Mouse (Mus musculus) neural tube, embryonic 14.5 days (tissue): ENCODE results near the gene Insyn1. TPM values are rescaled to one million over a fixed set of nuclear protein-coding genes. Genes with fewer than 3 reads are reported as not detected.

ENCODE experiments used
- ATAC-seq: fragments of 200-750 bp; cut with Nextera tagmentation; 2 replicates; pipeline ENCODE4 v1.8.0; 2017; ENCODE audit warnings: low read depth, mild to moderate bottlenecking, moderate TSS enrichment, moderate library complexity
- H3K27ac ChIP-seq: fragments of 300-500 bp; sonication (generic); 2 replicates; pipeline ENCODE4 v1.5.1; 2014; ENCODE audit warnings: low read depth, mild to moderate bottlenecking, control low read depth, low read length, moderate library complexity, mixed read lengths
- H3K27me3 ChIP-seq: fragments of 300-500 bp; sonication (generic); 2 replicates; pipeline ENCODE4 v1.6.1; 2014; ENCODE audit warnings: low read length; ENCODE audit not compliant: control insufficient read depth, insufficient read depth
- H3K36me3 ChIP-seq: fragments of 300-500 bp; sonication (generic); 2 replicates; pipeline ENCODE4 v1.6.1; 2014; ENCODE audit warnings: low read length, mixed read lengths; ENCODE audit not compliant: control insufficient read depth, insufficient read depth
- H3K4me1 ChIP-seq: fragments of 300-500 bp; sonication (generic); 2 replicates; pipeline ENCODE4 v1.6.1; 2014; ENCODE audit warnings: low read length; ENCODE audit not compliant: control insufficient read depth, insufficient read depth
- H3K4me2 ChIP-seq: fragments of 300-500 bp; sonication (generic); 2 replicates; pipeline ENCODE4 v1.6.1; 2014; ENCODE audit warnings: mild to moderate bottlenecking, low read depth, low read length, control low read depth
- H3K4me3 ChIP-seq: fragments of 300-500 bp; sonication (generic); 2 replicates; pipeline ENCODE4 v1.5.1; 2014; ENCODE audit warnings: low read depth, low read length, control low read depth, mixed read lengths
- H3K9ac ChIP-seq: fragments of 300-500 bp; sonication (generic); replicated peaks from 2 replicates; pipeline ENCODE4 v1.6.1; 2014; ENCODE audit warnings: low read depth, mild to moderate bottlenecking, control low read depth, low read length, mixed read lengths
- H3K9me3 ChIP-seq: fragments of 300-500 bp; sonication (generic); 2 replicates; pipeline ENCODE4 v1.6.1; 2016; ENCODE audit warnings: low read length; ENCODE audit not compliant: control insufficient read depth
- WGBS: fragments of 180-500 bp; shearing (Covaris S2); extraction: QIAGEN DNeasy Blood & Tissue Kit; methylation state at CpG from one replicate; pipeline ENCODE4 v1.1.7; 2014; 5-methylcytosine and 5-hydroxymethylcytosine counted together
- polyA plus RNA-seq: library from polyadenylated mRNA; unstranded; fragments of >200 nt; fragmentation: Nextera tagmentation; extraction: Ambion mirVana; gene quantifications from 2 replicates; pipeline ENCODE4 v1.2.1, GENCODE M21; 2014

Gene Insyn1
- polyA plus RNA-seq, 1 experiment from 2014 or later = 12.8 TPM

DNA sequence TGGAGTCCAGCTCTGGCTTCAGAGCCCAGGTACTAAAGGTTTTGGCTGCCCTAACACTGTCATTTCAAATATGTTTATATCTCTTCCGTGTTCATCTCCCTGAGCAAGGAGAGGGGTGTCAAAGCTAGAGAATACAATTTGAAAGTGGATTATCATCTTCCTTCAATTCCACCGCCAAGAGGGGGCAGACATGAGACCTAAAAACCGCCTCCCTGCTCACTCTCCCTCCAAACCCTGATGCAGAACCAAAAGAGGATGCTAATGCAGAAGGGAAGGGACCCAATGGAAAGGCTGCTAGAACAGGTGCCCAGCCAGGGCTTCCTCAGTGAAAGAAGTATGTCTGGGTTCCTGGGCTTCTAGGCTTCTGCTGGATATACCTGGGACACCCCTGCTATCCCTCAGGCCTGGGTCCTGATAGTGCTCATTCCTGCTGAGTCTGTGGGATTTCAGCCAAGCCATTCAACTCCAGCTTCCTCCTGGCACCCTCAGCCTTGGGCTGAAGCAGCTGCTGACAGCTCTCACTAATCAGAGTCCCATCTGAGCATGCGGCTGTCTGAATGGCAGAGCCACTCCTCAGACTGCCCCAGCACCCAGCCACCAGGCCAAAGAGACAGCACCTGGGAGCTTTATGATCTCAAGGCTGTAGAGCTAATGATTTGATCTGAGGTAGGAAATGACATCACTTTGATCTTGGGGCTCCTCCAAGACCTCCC is 8.2 kb downstream of the Insyn1 start:
- Histone ChIP-seq H3K27ac (no peak overlapping the region), H3K36me3 (no peaks in the 10 kb centered on the region), H3K9me3 (no peaks in the 10 kb centered on the region), H3K4me3 (no peak overlapping the region), H3K4me1 (0 out of 2 replicates have a peak, but pooled peaks cover 5% of the 10 kb centered on the region), H3K4me2 (no peak overlapping the region), H3K27me3 (no peaks in the 10 kb centered on the region), H3K9ac (no peak overlapping the region)
- ATAC-seq = no peak
- 15% methylated on average over 4 of the region's 4 CpGs for WGBS

- no peak for ATAC-seq
- Histone ChIP-seq H3K27ac (no peak overlapping the region), H3K4me1 (no peaks in the 10 kb centered on the region), H3K27me3 (no peaks in the 10 kb centered on the region), H3K36me3 (no peaks in the 10 kb centered on the region), H3K4me2 (no peak overlapping the region), H3K9ac (no peak overlapping the region), H3K4me3 (no peak overlapping the region), H3K9me3 (no peaks in the 10 kb centered on the region)
- 15% methylated on average over 4 of the region's 4 CpGs for WGBS
Measured at GRCm38 (mm10) chr9:58497942-58498341, 9.5 kb downstream of the Insyn1 start.

GRCm38 (mm10) chr9:58500946-58501345 is 12.5 kb downstream of the Insyn1 start:
- no peak overlapping the region for H3K9ac ChIP-seq
- H3K27me3 ChIP-seq = no peaks in the 10 kb centered on the region
- H3K27ac ChIP-seq = no peak overlapping the region
- no peaks in the 10 kb centered on the region for H3K4me1 ChIP-seq
- no peak for ATAC-seq
- WGBS = 94% methylated on average over 5 of the region's 5 CpGs
- H3K36me3 ChIP-seq = no peaks in the 10 kb centered on the region
- no peaks in the 10 kb centered on the region for H3K9me3 ChIP-seq
- no peak overlapping the region for H3K4me2 ChIP-seq
- H3K4me3 ChIP-seq = no peak overlapping the region

DNA sequence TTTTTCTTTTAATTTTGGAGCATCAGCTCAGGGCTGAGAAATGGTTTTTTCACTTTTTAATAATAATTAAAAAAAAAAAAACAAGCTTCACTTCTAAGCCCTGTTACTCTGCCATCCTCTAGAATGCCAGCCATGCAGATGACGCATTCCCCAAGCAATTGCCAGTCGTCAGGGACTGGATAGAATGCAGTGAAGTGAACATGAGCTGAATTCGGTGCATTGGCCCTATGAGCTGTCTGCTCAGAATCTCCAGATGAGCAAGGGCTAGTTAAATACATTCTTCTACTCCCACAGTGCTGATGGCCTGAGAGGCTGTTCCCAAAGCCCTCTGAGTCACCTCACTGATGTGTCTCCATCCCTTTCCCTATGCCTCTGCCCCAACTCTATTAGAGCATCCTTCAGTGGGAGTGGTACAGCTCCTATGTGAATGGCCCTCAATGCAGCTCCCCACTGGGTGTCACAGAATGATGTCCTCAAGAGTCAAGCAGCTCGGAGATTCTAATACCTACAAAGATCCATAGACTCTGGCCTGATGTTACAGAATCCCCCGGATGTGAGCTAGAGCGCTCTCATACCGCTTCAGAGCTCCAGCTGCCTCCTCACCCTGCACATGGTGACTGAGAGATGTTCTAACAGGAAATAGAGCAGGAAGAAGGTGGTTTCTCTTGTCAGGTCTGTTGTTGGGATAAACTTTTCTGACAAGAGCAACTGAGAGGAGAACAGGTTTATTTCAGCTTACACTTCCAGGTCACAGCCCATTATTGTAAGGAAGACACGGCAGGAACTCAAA is 19.0 kb downstream of the Insyn1 start:
- 79% methylated on average over 8 of the region's 8 CpGs for WGBS
- no peak overlapping the region for H3K4me3 ChIP-seq

GRCm38 (mm10) chr9:58510452-58510851 is 22.0 kb downstream of the Insyn1 start:
- Histone ChIP-seq H3K27me3 (no peaks in the 10 kb centered on the region), H3K9me3 (no peaks in the 10 kb centered on the region), H3K9ac (no peak overlapping the region), H3K4me1 (no peaks in the 10 kb centered on the region), H3K4me2 (no peak overlapping the region), H3K27ac (no peak overlapping the region), H3K4me3 (no peak overlapping the region), H3K36me3 (no peaks in the 10 kb centered on the region)
- 93% methylated on average over 5 of the region's 5 CpGs for WGBS
- no peak for ATAC-seq

More for the DNA sequence above, 19.0 kb downstream of the Insyn1 start:
- Histone ChIP-seq H3K4me1 (no peaks in the 10 kb centered on the region), H3K27me3 (no peaks in the 10 kb centered on the region), H3K27ac (no peak overlapping the region), H3K9me3 (no peaks in the 10 kb centered on the region), H3K36me3 (no peaks in the 10 kb centered on the region), H3K9ac (no peak overlapping the region), H3K4me2 (no peak overlapping the region)
- no peak for ATAC-seq

DNA sequence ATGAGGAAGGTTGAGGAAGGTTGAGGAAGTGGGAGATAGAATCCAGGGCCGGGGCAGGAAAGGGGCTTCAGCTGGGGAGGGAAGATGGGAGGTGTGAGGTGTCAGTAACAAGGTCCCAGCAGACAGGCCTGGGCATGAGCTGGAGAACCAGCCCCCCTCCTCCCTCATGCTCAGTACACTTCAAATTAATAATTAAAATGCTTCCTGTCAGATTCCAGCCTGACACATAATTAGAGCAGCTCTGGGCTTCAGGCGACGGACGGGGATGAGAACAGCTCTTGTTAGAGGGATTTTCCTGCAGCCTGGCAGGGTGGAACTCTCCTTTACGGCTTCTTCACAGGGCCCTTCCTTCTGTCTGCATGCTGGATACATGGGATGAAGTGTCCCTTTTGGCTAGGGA is 25.3 kb downstream of the Insyn1 start:
- 55% methylated on average over 5 of the region's 5 CpGs for WGBS
- Histone ChIP-seq H3K4me1 (no peaks in the 10 kb centered on the region), H3K9me3 (no peaks in the 10 kb centered on the region), H3K4me3 (no peak overlapping the region), H3K27ac (no peak overlapping the region), H3K4me2 (no peak overlapping the region), H3K36me3 (no peaks in the 10 kb centered on the region), H3K9ac (no peak overlapping the region), H3K27me3 (no peaks in the 10 kb centered on the region)
- ATAC-seq = no peak

DNA sequence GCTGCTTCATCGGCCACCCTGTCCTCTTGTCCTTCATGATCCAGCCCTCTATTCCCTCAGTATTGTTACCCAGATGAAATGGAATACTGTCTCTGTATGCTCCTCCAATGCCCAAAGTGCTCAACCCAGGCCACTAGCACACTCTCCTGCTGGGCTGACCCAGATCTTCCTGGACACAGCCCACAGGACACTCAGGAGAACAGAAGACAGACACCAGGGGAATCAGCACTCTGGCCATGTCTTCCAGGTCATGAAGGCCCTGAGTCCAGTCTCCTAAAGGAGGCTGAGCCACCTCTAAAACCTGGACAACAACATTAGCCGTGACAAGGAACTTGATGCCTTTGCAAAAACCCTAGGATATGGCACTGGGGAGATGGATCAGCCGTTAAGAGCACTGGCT is 28.1 kb downstream of the Insyn1 start:
- Histone ChIP-seq H3K27me3 (no peaks in the 10 kb centered on the region), H3K36me3 (no peaks in the 10 kb centered on the region), H3K4me3 (no peak overlapping the region), H3K27ac (no peak overlapping the region), H3K4me2 (no peak overlapping the region), H3K4me1 (no peaks in the 10 kb centered on the region), H3K9ac (no peak overlapping the region), H3K9me3 (no peaks in the 10 kb centered on the region)
- no peak for ATAC-seq
- WGBS = 81% methylated on average over 3 of the region's 3 CpGs

DNA sequence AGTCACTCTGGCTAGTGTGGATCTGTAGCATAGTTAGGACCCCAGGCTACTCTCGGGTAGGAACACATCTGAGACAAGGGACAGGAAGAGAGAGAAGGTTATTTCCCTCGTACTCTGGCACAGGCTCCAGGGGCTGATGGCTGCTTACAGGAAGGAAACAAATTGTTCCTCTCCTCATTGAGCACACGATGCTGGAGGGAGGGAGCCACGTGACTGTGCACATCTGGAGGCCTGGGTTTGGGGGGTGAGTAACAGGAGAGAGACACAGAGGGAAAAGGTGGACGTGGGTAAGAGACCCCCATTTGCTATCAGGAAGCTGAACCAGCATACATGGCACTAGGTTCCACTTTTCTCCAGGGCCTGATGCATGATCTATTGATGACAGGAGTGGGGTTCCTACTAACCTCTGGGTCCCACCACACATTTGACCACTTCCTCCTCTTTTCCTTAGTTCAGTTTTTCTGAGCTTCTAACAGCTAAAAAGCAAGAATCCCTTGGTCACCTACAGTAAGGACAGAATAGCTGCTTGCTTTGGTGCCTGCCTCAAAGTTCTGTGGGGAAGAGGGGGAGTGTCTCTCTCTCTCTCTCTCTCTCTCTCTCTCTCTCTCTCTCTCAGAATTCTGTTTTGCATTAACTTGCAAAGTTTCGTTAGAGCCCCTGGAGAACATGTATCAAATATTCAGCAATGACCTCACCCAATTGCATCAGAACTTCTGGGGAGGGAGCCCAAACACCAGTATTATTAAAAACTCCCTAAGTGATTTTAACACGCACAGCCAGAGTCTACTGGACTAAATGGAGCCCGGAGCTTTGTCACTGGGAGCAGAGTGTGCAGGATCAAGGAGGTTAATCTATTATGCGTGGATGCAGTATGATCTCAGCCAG is 29.7 kb downstream of the Insyn1 start:
- no peaks in the 10 kb centered on the region for H3K4me1 ChIP-seq
- no peak for ATAC-seq
- no peaks in the 10 kb centered on the region for H3K36me3 ChIP-seq
- no peak overlapping the region for H3K9ac ChIP-seq
- no peaks in the 10 kb centered on the region for H3K9me3 ChIP-seq
- no peak overlapping the region for H3K27ac ChIP-seq
- H3K4me3 ChIP-seq = no peak overlapping the region
- H3K27me3 ChIP-seq = no peaks in the 10 kb centered on the region
- WGBS = 60% methylated on average over 9 of the region's 9 CpGs
- no peak overlapping the region for H3K4me2 ChIP-seq
